Mouse (Mus musculus) embryonic fibroblast, embryonic 13.5 days (primary cell): ENCODE measurements around the gene Lat.

ENCODE experiments used
- CTCF ChIP-seq: IDR thresholded peaks from 2 replicates; pipeline ENCODE4 v1.5.1; 2011; ENCODE audit warnings: mild to moderate bottlenecking, control low read depth, low read length, moderate library complexity, borderline replicate concordance; ENCODE audit not compliant: insufficient read depth
- POLR2A ChIP-seq: IDR thresholded peaks from 2 replicates; pipeline ENCODE4 v1.6.1; 2011; ENCODE audit warnings: low read depth, mild to moderate bottlenecking, control low read depth, low read length, moderate library complexity

- TF ChIP-seq POLR2A (no peak), CTCF (no peak)
Measured at GRCm38 (mm10) chr7:126348293-126348692, 21.1 kb downstream of the Lat start.
